Mouse (Mus musculus): ENCODE results near the gene Pgap2. TPM values are rescaled to one million over a fixed set of nuclear protein-coding genes. Genes with fewer than 3 reads are reported as not detected.

The Pgap2 gene
- 25.3 TPM for polyA plus RNA-seq (2014; fragmentation: Illumina TruSeq; extraction: RNeasy Lipid Tissue Mini Kit (QIAGEN cat#74804); ENCODE audit: low read depth, low replicate concordance)

DNA sequence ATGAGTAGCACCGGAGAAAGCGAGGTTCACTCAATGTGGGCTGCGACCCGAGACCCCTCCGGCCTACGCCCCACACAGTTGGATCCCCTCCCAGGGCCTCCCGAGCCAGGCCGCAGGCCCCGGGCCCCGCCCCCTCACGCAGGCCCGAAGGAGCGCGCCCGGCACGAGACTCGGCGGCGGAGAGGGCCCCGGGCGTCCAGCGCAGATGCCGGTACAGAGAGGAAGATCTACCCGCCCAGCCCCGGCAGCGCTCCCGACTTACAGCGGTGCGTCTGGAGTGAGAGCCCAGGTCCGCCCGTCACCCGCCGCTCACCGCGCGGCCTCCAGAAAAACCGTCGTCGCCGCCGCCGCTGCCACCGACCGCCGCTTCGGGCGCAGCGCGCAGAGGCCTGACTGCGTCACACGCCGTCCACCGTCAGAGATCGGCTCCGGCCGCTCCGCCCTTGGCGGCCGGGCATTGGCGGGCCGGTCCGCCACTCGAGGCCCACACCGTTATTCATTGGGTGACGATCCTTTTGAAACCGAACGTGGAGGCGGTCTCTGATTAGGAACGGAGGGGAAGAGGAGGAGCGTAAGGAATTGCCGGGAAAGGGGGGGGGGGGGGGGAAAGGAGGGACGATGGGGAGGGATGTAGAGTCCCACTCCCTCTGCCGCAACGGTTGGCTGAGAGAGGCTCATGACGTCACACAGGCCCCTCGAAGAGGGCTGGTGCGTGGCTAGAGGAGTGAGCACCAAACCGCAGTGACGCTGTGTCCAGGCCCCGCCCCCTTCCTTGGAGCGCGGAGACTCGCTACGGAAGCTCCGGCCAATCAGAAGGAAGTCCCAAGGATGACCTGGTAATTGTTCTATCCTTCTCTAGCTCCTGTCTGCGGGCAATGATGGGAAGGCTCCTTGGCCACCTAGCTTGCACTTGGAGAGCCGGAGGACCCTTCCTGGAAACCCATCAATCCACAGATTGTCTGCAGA, at the start of gene Pgap2, which contains the start of gene Nup98:
Gene Pgap2 (plus strand): TSS at position 453 of the 966 bp plus-strand sequence.
Gene Nup98 (minus strand): TSS at position 421 of the 966 bp plus-strand sequence.

GRCm38 (mm10) chr7:102255954-102256353, 45.9 kb downstream of the Pgap2 start, which contains the start of gene Rhog:
TSS of gene Rhog (minus strand) at chr7:102256054.

GRCm38 (mm10) chr7:102267601-102268394, 57.8 kb downstream of the Pgap2 start, which contains the start of gene Stim1:
TSS of gene Stim1 (plus strand) at chr7:102267806.

Other genes starting within 250 kb of the Pgap2 start
- 9.1 TPM for gene Il18bp, start 191.5 kb upstream of the Pgap2 start, polyA plus RNA-seq (2014; fragmentation: Illumina TruSeq; extraction: RNeasy Lipid Tissue Mini Kit (QIAGEN cat#74804); ENCODE audit: low read depth, low replicate concordance)
- gene Rnf121, start 144.7 kb upstream of the Pgap2 start, polyA plus RNA-seq (2014; fragmentation: Illumina TruSeq; extraction: RNeasy Lipid Tissue Mini Kit (QIAGEN cat#74804); ENCODE audit: low read depth, low replicate concordance), result 16.5 TPM
- gene Xndc1, start 144.7 kb upstream of the Pgap2 start, polyA plus RNA-seq (2014; fragmentation: Illumina TruSeq; extraction: RNeasy Lipid Tissue Mini Kit (QIAGEN cat#74804); ENCODE audit: low read depth, low replicate concordance), result 9.9 TPM
- gene Xntrpc, start 144.5 kb upstream of the Pgap2 start, polyA plus RNA-seq (2014; fragmentation: Illumina TruSeq; extraction: RNeasy Lipid Tissue Mini Kit (QIAGEN cat#74804); ENCODE audit: low read depth, low replicate concordance), result not detected
- not detected for gene Trpc2, start 127.1 kb upstream of the Pgap2 start, polyA plus RNA-seq (2014; fragmentation: Illumina TruSeq; extraction: RNeasy Lipid Tissue Mini Kit (QIAGEN cat#74804); ENCODE audit: low read depth, low replicate concordance)
- gene Art1, start 108.5 kb upstream of the Pgap2 start, polyA plus RNA-seq (2014; fragmentation: Illumina TruSeq; extraction: RNeasy Lipid Tissue Mini Kit (QIAGEN cat#74804); ENCODE audit: low read depth, low replicate concordance), result not detected
- gene Art5, start 100.7 kb upstream of the Pgap2 start, polyA plus RNA-seq (2014; fragmentation: Illumina TruSeq; extraction: RNeasy Lipid Tissue Mini Kit (QIAGEN cat#74804); ENCODE audit: low read depth, low replicate concordance), result not detected
- not detected for gene Chrna10, start 93.4 kb upstream of the Pgap2 start, polyA plus RNA-seq (2014; fragmentation: Illumina TruSeq; extraction: RNeasy Lipid Tissue Mini Kit (QIAGEN cat#74804); ENCODE audit: low read depth, low replicate concordance)
- 33.4 TPM for gene Nup98, start within 50 bp of the Pgap2 start, polyA plus RNA-seq (2014; fragmentation: Illumina TruSeq; extraction: RNeasy Lipid Tissue Mini Kit (QIAGEN cat#74804); ENCODE audit: low read depth, low replicate concordance)
- gene Rhog, start 45.8 kb downstream of the Pgap2 start, polyA plus RNA-seq (2014; fragmentation: Illumina TruSeq; extraction: RNeasy Lipid Tissue Mini Kit (QIAGEN cat#74804); ENCODE audit: low read depth, low replicate concordance), result 1.2 TPM
- gene Stim1, start 57.6 kb downstream of the Pgap2 start, polyA plus RNA-seq (2014; fragmentation: Illumina TruSeq; extraction: RNeasy Lipid Tissue Mini Kit (QIAGEN cat#74804); ENCODE audit: low read depth, low replicate concordance), result 5.1 TPM
- gene Rrm1, start 231.5 kb downstream of the Pgap2 start, polyA plus RNA-seq (2014; fragmentation: Illumina TruSeq; extraction: RNeasy Lipid Tissue Mini Kit (QIAGEN cat#74804); ENCODE audit: low read depth, low replicate concordance), result 22.6 TPM